Comparison of ENCODE assay signal across 16 mouse cellular contexts in the genomic region with DNA sequence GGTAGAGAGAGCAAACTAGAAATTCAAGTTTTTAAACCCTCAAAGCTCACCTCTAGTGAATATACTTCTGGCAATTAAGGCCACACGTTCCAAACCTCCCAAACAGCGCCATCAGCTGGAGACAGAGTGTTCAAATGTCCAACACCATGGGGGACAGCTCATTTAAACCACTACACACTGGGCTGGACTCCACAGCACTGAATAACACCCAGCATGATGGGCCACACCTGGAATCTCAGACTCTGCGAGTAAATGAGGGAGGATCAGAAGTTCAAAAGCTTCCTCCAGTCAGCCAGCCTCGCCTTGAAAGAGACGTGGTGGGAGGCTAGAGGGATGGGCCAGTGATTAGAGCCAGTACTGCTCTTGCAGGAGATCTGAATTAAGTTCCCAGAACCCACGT. TPM values are rescaled to one million over a fixed set of nuclear protein-coding genes. Genes with fewer than 3 reads are reported as not detected.
DNase-seq lines count a peak whose midpoint lies in the region; ATAC-seq and TF ChIP-seq lines count a peak whose summit lies in the region.
"Had no signal": no experiment of that assay in that cellular context is flagged by ENCODE, and none has a peak within 500 bp of the region (broad histone marks: within the 10 kb centered on the region; RNA-seq: fewer than 3 reads in every experiment).

Gene Isoc2b, minus strand, starts transcription at position 126 of the 400 bp plus-strand sequence.

- H3K27me3 ChIP-seq in lung, embryonic 15.5 days: no peaks in the 10 kb centered on the region
- H3K27me3 ChIP-seq: forebrain, embryonic 12.5 days; liver, embryonic 13.5 days; midbrain, embryonic 13.5 days; neural tube, embryonic 13.5 days had no signal

- no peaks in the 10 kb centered on the region for H3K79me2 ChIP-seq in macrophage (ENCODE audit: inconsistent target)

- DNase-seq in adrenal gland, postnatal 14 days: no peak
- DNase-seq in adrenal gland, postnatal 36 days: no peak
- DNase-seq in lung, postnatal 10 days: no peak
- DNase-seq in layer of hippocampus, adult 18-20 months (ENCODE audit: low spot score in 2 of 2): no peak
- no peak for DNase-seq in urinary bladder, postnatal 14 days (ENCODE audit: low spot score)
- DNase-seq: gastrocnemius, postnatal 25 days; heart, postnatal 4 days; kidney, adult 8-10 months; liver, embryonic 13.5 days; right cerebral cortex, postnatal 25 days had no signal

- no peaks in the 10 kb centered on the region for H3K9me3 ChIP-seq in lung, embryonic 15.5 days
- H3K9me3 ChIP-seq: forebrain, embryonic 12.5 days; liver, embryonic 13.5 days; midbrain, embryonic 13.5 days; neural tube, embryonic 13.5 days had no signal

- no peak within 1 kb of the TSS for H3K4me3 ChIP-seq in lung, embryonic 15.5 days
- no peak within 1 kb of the TSS for H3K4me3 ChIP-seq in bone marrow macrophage, adult 2 months (ENCODE audit: insufficient read depth, low read length)
- H3K4me3 ChIP-seq in macrophage (ENCODE audit: inconsistent target): no peak within 1 kb of the TSS
- H3K4me3 ChIP-seq: forebrain, embryonic 12.5 days; liver, embryonic 13.5 days; midbrain, embryonic 13.5 days; neural tube, embryonic 13.5 days had no signal

- 48% methylated on average over 6 of the region's 6 CpGs for WGBS in lung, embryonic 15.5 days
- 73% methylated on average over 6 of the region's 6 CpGs for WGBS in macrophage (ENCODE audit: missing documents)

- H3K36me3 ChIP-seq in lung, embryonic 15.5 days: no peaks in the 10 kb centered on the region
- no peaks in the 10 kb centered on the region for H3K36me3 ChIP-seq in macrophage (ENCODE audit: inconsistent target)
- H3K36me3 ChIP-seq: forebrain, embryonic 12.5 days; liver, embryonic 13.5 days; midbrain, embryonic 13.5 days; neural tube, embryonic 13.5 days had no signal

- H3K4me1 ChIP-seq in lung, embryonic 15.5 days: peaks cover 10% of the 10 kb centered on the region
- H3K4me1 ChIP-seq in bone marrow macrophage, adult 2 months (ENCODE audit: control insufficient read depth, insufficient read depth, low read length): peaks cover 4% of the 10 kb centered on the region; the same call in 1 of the 2 replicates

- TF ChIP-seq CTCF in bone marrow macrophage, adult 2 months (IDR thresholded peaks at IDR 0.05; ENCODE audit: low read depth, low read length): no peak

- no peak within 1 kb of the TSS for H3K4me2 ChIP-seq in lung, embryonic 15.5 days
- H3K4me2 ChIP-seq: forebrain, embryonic 12.5 days; liver, embryonic 13.5 days; midbrain, embryonic 13.5 days; neural tube, embryonic 13.5 days had no signal

- no peak for TF ChIP-seq POLR2A in bone marrow macrophage, adult 2 months (IDR thresholded peaks at IDR 0.05; ENCODE audit: borderline replicate concordance, low read depth, low read length)

- H3K27ac ChIP-seq in lung, embryonic 15.5 days: no peak within 1 kb of the TSS
- no peak within 1 kb of the TSS for H3K27ac ChIP-seq in bone marrow macrophage, adult 2 months (ENCODE audit: insufficient read depth, low read depth, low read length)
- no peak within 1 kb of the TSS for H3K27ac ChIP-seq in macrophage
- H3K27ac ChIP-seq: forebrain, embryonic 12.5 days; liver, embryonic 13.5 days; midbrain, embryonic 13.5 days; neural tube, embryonic 13.5 days had no signal

- ATAC-seq in lung, embryonic 15.5 days (ENCODE audit: borderline replicate concordance, extremely low read depth, low FRiP score, low TSS enrichment): no peak
- ATAC-seq: midbrain, embryonic 13.5 days had no signal

- H3K9ac ChIP-seq in lung, embryonic 15.5 days: no peak within 1 kb of the TSS
- H3K9ac ChIP-seq: forebrain, embryonic 12.5 days; liver, embryonic 13.5 days; midbrain, embryonic 13.5 days; neural tube, embryonic 13.5 days had no signal

RNA-seq across cellular contexts. Expression of gene Isoc2b, which starts in this region (rescaled TPM):
- total RNA-seq in adrenal gland, postnatal 14 days (2021): 8.6 and 12.5 TPM in 2 replicates
- total RNA-seq in adrenal gland, postnatal 36 days (2021): 10 to 100 TPM in 1 of 2 experiments, 1 to 10 TPM in 1; 9.2 to 23.4 TPM
- 10.6 and 12.3 TPM in 2 replicates for polyA plus RNA-seq in lung, embryonic 15.5 days (2015; fragmentation: Nextera tagmentation; extraction: Ambion mirVana)
- polyA plus RNA-seq in bone marrow macrophage, adult 2 months (2012; ENCODE audit: insufficient read depth, insufficient read length, missing spikeins): 20.4 and 21.2 TPM in 2 replicates
- total RNA-seq in macrophage (2018; cell fraction: chromatin; rRNA removed): 1 to 10 TPM in 15 of 26 experiments, under 1 TPM in 1, not detected in 10; 1.00 to 9.7 (median 3.5) TPM
- 10 to 100 TPM in 21 of 26 experiments, 1 to 10 TPM in 5; 6.3 to 18.9 (median 11.2) TPM for total RNA-seq in macrophage (2018; cell fraction: cytosol; rRNA removed)
- 10 to 100 TPM in 1 of 26 experiments, 1 to 10 TPM in 25; 2.0 to 14.2 (median 4.3) TPM for total RNA-seq in macrophage (2018; cell fraction: nucleus; rRNA removed)
- polyA plus RNA-seq in macrophage (2018): 6.2 to 11.2 TPM (median 10.2 TPM) in 3 replicates
- 1 to 10 TPM; 4.4 to 6.3 TPM for total RNA-seq in layer of hippocampus, adult 18-20 months (2021)
